Mouse (Mus musculus) heart, postnatal 36 days (tissue): Measurements from ENCODE around the gene Olfr224. TPM values are rescaled to one million over a fixed set of nuclear protein-coding genes. Genes with fewer than 3 reads are reported as not detected.

Source experiments
- DNase-seq, 2 experiments: peaks; one replicate each; pipeline ENCODE4 v3.0.0; 2021 to 2022
- intact Hi-C: fragments of 180-260 bp; cut with DNase I; formaldehyde crosslinking; loops from one replicate; pipeline ENCODE4 v1.15.1; 2025
- total RNA-seq, 2 experiments: library from RNA; stranded (reverse); gene quantifications; 2 replicates each; pipeline ENCODE4 v1.2.3; 2021

Olfr224 gene
- total RNA-seq: under 1 TPM in 1 of 2 experiments, not detected in 1; 0.17 TPM

GRCm38 (mm10) chr11:58570405-58570804, at the start of gene Olfr224:
Gene Olfr224 (minus strand): TSS chr11:58570553.
- DNase-seq: peak; percentile 23 to 29
- intact Hi-C loops: no loop called here

- intact Hi-C loops: no loop called here
Measured at GRCm38 (mm10) chr11:58618793-58619192, 48.4 kb upstream of the Olfr224 start.

GRCm38 (mm10) chr11:58618369-58618768, 48.0 kb upstream of the Olfr224 start:
- intact Hi-C loops: no loop called here
- DNase-seq: no peak

More at GRCm38 (mm10) chr11:58618793-58619192, 48.4 kb upstream of the Olfr224 start:
- DNase-seq: no peak

GRCm38 (mm10) chr11:58615975-58616374, 45.6 kb upstream of the Olfr224 start, which contains the start of gene 2210407C18Rik:
Gene 2210407C18Rik (minus strand): TSS chr11:58616075.
- no peak for DNase-seq
- intact Hi-C loops: no loop called here

- intact Hi-C loops: no loop called here
- no peak for DNase-seq
Measured at GRCm38 (mm10) chr11:58614526-58614925, 44.2 kb upstream of the Olfr224 start.

GRCm38 (mm10) chr11:58613359-58613758, 43.0 kb upstream of the Olfr224 start:
- intact Hi-C loops: no loop called here
- no peak for DNase-seq

- intact Hi-C loops: no loop called here
Measured at GRCm38 (mm10) chr11:58607030-58607429, 36.7 kb upstream of the Olfr224 start.

GRCm38 (mm10) chr11:58606177-58606919, 36.0 kb upstream of the Olfr224 start:
- intact Hi-C loops: no loop called here
- no peak for DNase-seq

More at GRCm38 (mm10) chr11:58607030-58607429, 36.7 kb upstream of the Olfr224 start:
- DNase-seq: no peak

GRCm38 (mm10) chr11:58605228-58605627, 34.9 kb upstream of the Olfr224 start:
- intact Hi-C loops: no loop called here
- no peak for DNase-seq

- DNase-seq: no peak
- intact Hi-C loops: no loop called here
Measured at GRCm38 (mm10) chr11:58604688-58605087, 34.3 kb upstream of the Olfr224 start.

- no peak for DNase-seq
- intact Hi-C loops: no loop called here
Measured at GRCm38 (mm10) chr11:58602800-58603560, 32.6 kb upstream of the Olfr224 start.

- intact Hi-C loops: no loop called here
- no peak for DNase-seq
Measured at GRCm38 (mm10) chr11:58602062-58602461, 31.7 kb upstream of the Olfr224 start.

- no peak for DNase-seq
- intact Hi-C loops: no loop called here
Measured at GRCm38 (mm10) chr11:58597837-58598236, 27.5 kb upstream of the Olfr224 start.

- DNase-seq: no peak
- intact Hi-C loops: no loop called here
Measured at GRCm38 (mm10) chr11:58594814-58595213, 24.5 kb upstream of the Olfr224 start, which contains the start of gene Olfr324. Gene Olfr324 (plus strand): TSS chr11:58595114.

- DNase-seq: no peak
- intact Hi-C loops: loop anchor here (1.0 to 5.0 kb wide), 3 partner anchors 48 to 351 kb away; no protein-coding TSS in a partner anchor
Measured at GRCm38 (mm10) chr11:58588620-58589250, 18.4 kb upstream of the Olfr224 start.

GRCm38 (mm10) chr11:58587898-58588348, 17.6 kb upstream of the Olfr224 start:
- intact Hi-C loops: loop anchor here (1.0 to 5.0 kb wide), 3 partner anchors 48 to 351 kb away; no protein-coding TSS in a partner anchor
- DNase-seq: peak; percentile 43 to 58

- intact Hi-C loops: no loop called here
Measured at GRCm38 (mm10) chr11:58578636-58579035, 8.3 kb upstream of the Olfr224 start.

GRCm38 (mm10) chr11:58577430-58577829, 7.1 kb upstream of the Olfr224 start, which contains the start of gene Olfr325:
Gene Olfr325 (plus strand): TSS chr11:58577730.
- no peak for DNase-seq

More at GRCm38 (mm10) chr11:58578636-58579035, 8.3 kb upstream of the Olfr224 start:
- DNase-seq: no peak

GRCm38 (mm10) chr11:58555536-58555935, 14.8 kb downstream of the Olfr224 start, which contains the start of gene Olfr328:
Gene Olfr328 (minus strand): TSS chr11:58555636.
- no peak for DNase-seq
- intact Hi-C loops: no loop called here

More at GRCm38 (mm10) chr11:58577430-58577829, 7.1 kb upstream of the Olfr224 start, which contains the start of gene Olfr325:
- intact Hi-C loops: no loop called here

- no peak for DNase-seq
- intact Hi-C loops: no loop called here
Measured at GRCm38 (mm10) chr11:58546322-58546721, 24.0 kb downstream of the Olfr224 start, which contains the start of gene Olfr329-ps. Gene Olfr329-ps (minus strand): TSS chr11:58546422.
